Mouse (Mus musculus) urinary bladder, postnatal 36 days (tissue): ENCODE measurements around the gene Gm21962.
"Not testable (repeated sequence)": the region's sequence is repeated elsewhere in the genome, so short reads cannot be mapped to it uniquely, and the experiment has no call there.

Experiments used
- DNase-seq, 2 experiments: peaks; one replicate each; pipeline ENCODE4 v3.0.0; 2022; ENCODE audit warnings: low spot score in 2 of 2, mixed read lengths in 1 of 2

Gene Gm21962

GRCm38 (mm10) chr3:137671224-137671623 is at the start of gene Gm21962:
TSS of gene Gm21962 (plus strand) at chr3:137671524.
- DNase-seq: not testable (repeated sequence)

- DNase-seq: no peak
These were observed 49.2 kb upstream of the Gm21962 start for GRCm38 (mm10) chr3:137622091-137622490.

- no peak for DNase-seq
These were observed 48.3 kb upstream of the Gm21962 start for GRCm38 (mm10) chr3:137622895-137623580.

- peak; percentile 26 to 36 for DNase-seq
These were observed 47.6 kb upstream of the Gm21962 start for GRCm38 (mm10) chr3:137623581-137624362.

- DNase-seq: no peak
These were observed 46.3 kb upstream of the Gm21962 start for GRCm38 (mm10) chr3:137625054-137625453.

- DNase-seq: no peak
These were observed 37.6 kb upstream of the Gm21962 start for GRCm38 (mm10) chr3:137633726-137634125.

- no peak for DNase-seq
These were observed 34.8 kb upstream of the Gm21962 start for GRCm38 (mm10) chr3:137636571-137636970.

- DNase-seq: no peak
These were observed 30.1 kb upstream of the Gm21962 start for GRCm38 (mm10) chr3:137641238-137641637.

- no peak for DNase-seq
These were observed 29.2 kb upstream of the Gm21962 start for GRCm38 (mm10) chr3:137642137-137642536.

- no peak for DNase-seq
These were observed 28.8 kb upstream of the Gm21962 start for GRCm38 (mm10) chr3:137642568-137642967.

GRCm38 (mm10) chr3:137644081-137644480 is 27.2 kb upstream of the Gm21962 start:
- DNase-seq: no peak

GRCm38 (mm10) chr3:137644947-137645346 is 26.4 kb upstream of the Gm21962 start:
- no peak for DNase-seq

GRCm38 (mm10) chr3:137647427-137648100 is 23.8 kb upstream of the Gm21962 start:
- DNase-seq: no peak

- DNase-seq: no peak
These were observed 22.2 kb upstream of the Gm21962 start for GRCm38 (mm10) chr3:137649112-137649511.

- no peak for DNase-seq
These were observed 18.5 kb upstream of the Gm21962 start for GRCm38 (mm10) chr3:137652853-137653252.

GRCm38 (mm10) chr3:137680923-137681322 is 9.6 kb downstream of the Gm21962 start:
- DNase-seq: peak; percentile 12 to 38

GRCm38 (mm10) chr3:137682911-137683806 is 11.8 kb downstream of the Gm21962 start:
- no peak for DNase-seq

- DNase-seq: no peak
These were observed 12.6 kb downstream of the Gm21962 start for GRCm38 (mm10) chr3:137683807-137684403.

GRCm38 (mm10) chr3:137686932-137687331 is 15.6 kb downstream of the Gm21962 start:
- DNase-seq: no peak

- no peak for DNase-seq
These were observed 20.2 kb downstream of the Gm21962 start for GRCm38 (mm10) chr3:137691503-137691902.

- no peak for DNase-seq
These were observed 44.6 kb downstream of the Gm21962 start for GRCm38 (mm10) chr3:137715946-137716345.
